Mouse (Mus musculus) CH12.LX (cell line): ENCODE results near the gene Erf. TPM values are rescaled to one million over a fixed set of nuclear protein-coding genes. Genes with fewer than 3 reads are reported as not detected.

Experiments used
- DNase-seq: peaks from one replicate; pipeline ENCODE4 v3.0.0-alpha.2; 2013; ENCODE audit errors: extremely low read depth
- H3K27ac ChIP-seq: 2 replicates; pipeline ENCODE4 v1.5.1; 2012; ENCODE audit warnings: low read depth, mild to moderate bottlenecking, control low read depth, moderate library complexity; ENCODE audit not compliant: insufficient read depth
- H3K27me3 ChIP-seq: replicated peaks from 2 replicates; pipeline ENCODE3; 2012; ENCODE audit warnings: inconsistent platforms
- H3K36me3 ChIP-seq, 2 experiments: replicated peaks in 1 of 2; 2 replicates each; pipeline versions ENCODE3 to v1.6.1; 2012; ENCODE audit warnings: inconsistent platforms in 1 of 2, low read length in 1 of 2, mild to moderate bottlenecking in 1 of 2, mixed read lengths in 1 of 2, moderate library complexity in 1 of 2; ENCODE audit not compliant: control insufficient read depth in 1 of 2, insufficient read depth in 1 of 2
- H3K4me1 ChIP-seq, 2 experiments: 2 replicates each; pipeline ENCODE4 v1.6.1; 2012; ENCODE audit warnings: inconsistent platforms in 1 of 2, moderate library complexity in 1 of 2; ENCODE audit not compliant: insufficient read depth in 2 of 2, control insufficient read depth in 1 of 2
- H3K4me2 ChIP-seq: 2 replicates; pipeline ENCODE4 v1.6.1; 2012; ENCODE audit warnings: low read depth, mild to moderate bottlenecking, control low read depth; ENCODE audit not compliant: poor library complexity, insufficient read depth, severe bottlenecking
- H3K4me3 ChIP-seq, 3 experiments: fragments of 150-350 bp in 1 of 3; sonication (generic) in 1 of 3; replicated peaks in 1 of 3; 2 replicates each; pipeline versions ENCODE3 to v1.5.1; 2011 to 2012; ENCODE audit warnings: low read depth in 2 of 3, low read length in 2 of 3, mild to moderate bottlenecking in 2 of 3, moderate library complexity in 2 of 3, control low read depth in 1 of 3, improper control_type of control experiment in 1 of 3, inconsistent platforms in 1 of 3, mixed read lengths in 1 of 3; ENCODE audit not compliant: poor library complexity in 1 of 3
- H3K79me2 ChIP-seq: replicated peaks from 2 replicates; pipeline ENCODE4 v1.6.1; 2012; ENCODE audit warnings: mild to moderate bottlenecking, moderate library complexity; ENCODE audit not compliant: control insufficient read depth, poor library complexity, insufficient read depth, severe bottlenecking; ENCODE audit errors: extremely low read depth
- H3K9ac ChIP-seq: 2 replicates; pipeline ENCODE4 v1.6.1; 2012; ENCODE audit warnings: low read depth, mild to moderate bottlenecking, control low read depth, moderate library complexity; ENCODE audit not compliant: insufficient read depth
- H3K9me3 ChIP-seq: replicated peaks from 2 replicates; pipeline ENCODE3; 2012; ENCODE audit warnings: low read length, inconsistent platforms, mixed read lengths
- CHD1 ChIP-seq: IDR thresholded peaks from 2 replicates; pipeline ENCODE4 v1.6.1; 2012; ENCODE audit warnings: low read depth, low read length, improper control_type of control experiment, inconsistent platforms
- CHD2 ChIP-seq: IDR thresholded peaks from 2 replicates; pipeline ENCODE4 v1.6.1; 2011; ENCODE audit warnings: low read length, improper control_type of control experiment
- CTCF ChIP-seq, 2 experiments: IDR thresholded peaks in 1 of 2; conservative IDR thresholded peaks in 1 of 2; 2 replicates each; pipeline ENCODE4 v1.5.1; 2011 to 2012; ENCODE audit warnings: low read depth in 2 of 2, low read length in 2 of 2, improper control_type of control experiment in 1 of 2, inconsistent platforms in 1 of 2, mild to moderate bottlenecking in 1 of 2, moderate library complexity in 1 of 2
- E2F4 ChIP-seq: IDR thresholded peaks from 2 replicates; pipeline ENCODE4 v1.6.1; 2011; ENCODE audit warnings: low read depth, low read length, improper control_type of control experiment; ENCODE audit not compliant: insufficient replicate concordance
- ETS1 ChIP-seq: conservative IDR thresholded peaks from 2 replicates; pipeline ENCODE4 v1.6.1; 2012; ENCODE audit warnings: low read depth, mild to moderate bottlenecking, inconsistent platforms, low read length, improper control_type of control experiment, moderate library complexity
- GABPA ChIP-seq: IDR thresholded peaks from 2 replicates; pipeline ENCODE4 v1.6.1; 2012; ENCODE audit warnings: low read depth, low read length, improper control_type of control experiment, inconsistent platforms; ENCODE audit not compliant: insufficient replicate concordance
- IRF4 ChIP-seq: IDR thresholded peaks from 2 replicates; pipeline ENCODE4 v1.6.1; 2014; ENCODE audit warnings: low read depth, mild to moderate bottlenecking, inconsistent platforms, low read length, improper control_type of control experiment
- JUN ChIP-seq: IDR thresholded peaks from 2 replicates; pipeline ENCODE4 v1.6.1; 2011; ENCODE audit warnings: low read depth, mild to moderate bottlenecking, low read length, improper control_type of control experiment, moderate library complexity; ENCODE audit not compliant: insufficient read depth
- JUND ChIP-seq: conservative IDR thresholded peaks from 2 replicates; pipeline ENCODE4 v1.6.1; 2011; ENCODE audit warnings: low read depth, low read length, improper control_type of control experiment
- KAT2A ChIP-seq: IDR thresholded peaks from 2 replicates; pipeline ENCODE4 v1.6.1; 2012; ENCODE audit warnings: low read length, improper control_type of control experiment, inconsistent platforms; ENCODE audit not compliant: insufficient replicate concordance
- MAFK ChIP-seq: IDR thresholded peaks from 2 replicates; pipeline ENCODE4 v1.6.1; 2011; ENCODE audit warnings: low read length, improper control_type of control experiment; ENCODE audit not compliant: insufficient replicate concordance
- MAX ChIP-seq: IDR thresholded peaks from 2 replicates; pipeline ENCODE4 v1.6.1; 2011; ENCODE audit warnings: low read length, improper control_type of control experiment
- MAZ ChIP-seq: IDR thresholded peaks from 2 replicates; pipeline ENCODE4 v1.6.1; 2012; ENCODE audit warnings: low read depth, mild to moderate bottlenecking, inconsistent platforms, low read length, improper control_type of control experiment, moderate library complexity
- MEF2A ChIP-seq: IDR thresholded peaks from 2 replicates; pipeline ENCODE4 v1.6.1; 2014; ENCODE audit warnings: low read depth, mild to moderate bottlenecking, inconsistent platforms, low read length, improper control_type of control experiment, borderline replicate concordance
- MYC ChIP-seq: IDR thresholded peaks from 2 replicates; pipeline ENCODE4 v1.6.1; 2011; ENCODE audit warnings: low read depth, mild to moderate bottlenecking, improper control_type of control experiment, low read length
- POLR2A ChIP-seq: IDR thresholded peaks from 2 replicates; pipeline ENCODE4 v1.6.1; 2011; ENCODE audit warnings: low read depth, mild to moderate bottlenecking, improper control_type of control experiment, low read length
- RAD21 ChIP-seq: IDR thresholded peaks from 2 replicates; pipeline ENCODE4 v1.6.1; 2011; ENCODE audit warnings: low read depth, mild to moderate bottlenecking, low read length, improper control_type of control experiment, moderate library complexity
- RCOR1 ChIP-seq: conservative IDR thresholded peaks from 2 replicates; pipeline ENCODE4 v1.6.1; 2012; ENCODE audit warnings: low read depth, mild to moderate bottlenecking, inconsistent platforms, low read length, improper control_type of control experiment
- SMC3 ChIP-seq: IDR thresholded peaks from 2 replicates; pipeline ENCODE4 v1.6.1; 2011; ENCODE audit warnings: low read depth, low read length, improper control_type of control experiment
- USF2 ChIP-seq: conservative IDR thresholded peaks from 2 replicates; pipeline ENCODE4 v1.6.1; 2011; ENCODE audit warnings: low read depth, low read length, improper control_type of control experiment
- ZKSCAN1 ChIP-seq: IDR thresholded peaks from 2 replicates; pipeline ENCODE4 v1.6.1; 2012; ENCODE audit warnings: low read depth, inconsistent platforms, low read length, improper control_type of control experiment, borderline replicate concordance
- ZNF384 ChIP-seq: IDR thresholded peaks from 2 replicates; pipeline ENCODE4 v1.6.1; 2012; ENCODE audit warnings: low read depth, low read length, improper control_type of control experiment, inconsistent platforms
- dilution Hi-C: fragments of 300-500 bp; cut with MboI; formaldehyde crosslinking; loops from 2 replicates; pipeline ENCODE4 v1.14.3; 2020; ENCODE audit warnings: low sequenced_read_pairs; ENCODE audit not compliant: extremely low pct_unique_long_range_greater_than_20kb, extremely low pct_ligation_motif_present
- in situ Hi-C: fragments of 300-500 bp; cut with MboI; formaldehyde crosslinking; loops from 3 replicates; pipeline ENCODE4 v1.14.3; 2019; ENCODE audit warnings: low sequenced_read_pairs, low pct_ligation_motif_present, low pct_unique_long_range_greater_than_20kb, mixed read lengths
- polyA plus RNA-seq: library from polyadenylated mRNA; unstranded; fragments of >175 nt; gene quantifications from 2 replicates; pipeline ENCODE4 v1.2.1, GENCODE M21; 2012; ENCODE audit warnings: low read depth; ENCODE audit not compliant: insufficient read length
- total RNA-seq, 2 experiments: library from RNA; depleted of rRNA; stranded (reverse); fragments of 300-350 nt in 1 of 2; fragments of >200 nt in 1 of 2; gene quantifications; 2 replicates each; pipeline ENCODE4 v1.2.3; 2012 to 2014

The Erf gene
- total and polyA plus RNA-seq, 3 experiments: 6.1 to 15.4 (median 13.2) TPM

DNA sequence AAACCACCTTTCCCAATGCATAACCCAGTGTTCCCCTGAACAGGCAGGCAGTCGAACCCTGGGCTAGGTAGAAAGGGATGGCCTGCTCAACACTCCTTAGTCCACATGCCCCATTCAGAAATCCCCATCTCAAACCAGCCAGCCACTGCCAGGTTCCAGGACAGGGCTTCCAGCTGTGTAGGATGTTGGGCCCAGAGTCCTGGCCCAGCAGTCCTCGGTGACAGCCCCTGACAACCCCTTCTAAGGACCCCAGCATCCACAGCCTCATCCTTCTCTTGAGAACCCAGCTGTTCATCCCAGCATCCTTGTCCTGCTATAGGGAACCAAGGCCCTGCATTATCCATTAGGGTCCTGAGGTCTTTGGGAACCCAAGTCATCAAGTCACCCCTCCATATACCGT, 3.1 kb downstream of the Erf start:
- Histone ChIP-seq H3K4me3 (no peak overlapping the region), H3K9me3 (no peaks in the 10 kb centered on the region), H3K9ac (no peak overlapping the region), H3K79me2 (peaks cover 17% of the 10 kb centered on the region), H3K27me3 (no peaks in the 10 kb centered on the region), H3K4me2 (no peak overlapping the region), H3K36me3 (peaks cover 11 to 39% of the 10 kb centered on the region in 2 experiments), H3K27ac (no peak overlapping the region), H3K4me1 (peaks cover 5 to 31% of the 10 kb centered on the region in 2 experiments; a peak in 3 of 4 replicates)
- in situ Hi-C loops: no loop called here
- no peak for DNase-seq
- dilution Hi-C loops: no loop called here
- TF ChIP-seq JUND (no peak), CHD2 (no peak), KAT2A (no peak), RAD21 (no peak), RCOR1 (no peak), JUN (no peak), ZNF384 (no peak), MAFK (no peak), MAZ (no peak)

- Histone ChIP-seq H3K79me2 (peaks cover 17% of the 10 kb centered on the region), H3K9me3 (no peaks in the 10 kb centered on the region), H3K9ac (no peak overlapping the region), H3K4me1 (peaks cover 5 to 31% of the 10 kb centered on the region in 2 experiments; a peak in 3 of 4 replicates), H3K36me3 (peaks cover 11 to 42% of the 10 kb centered on the region in 2 experiments), H3K4me3 (no peak overlapping the region), H3K27ac (no peak overlapping the region), H3K27me3 (no peaks in the 10 kb centered on the region), H3K4me2 (no peak overlapping the region)
- in situ Hi-C loops: no loop called here
- no peak for TF ChIP-seq GABPA
- TF ChIP-seq CTCF (conservative IDR thresholded peaks at IDR 0.05 in 1 of 2, IDR thresholded peaks at IDR 0.05 in 1 of 2; ENCODE audit: low read depth in 2 of 2, low read length in 2 of 2): no peak
- TF ChIP-seq MAZ: no peak
- no peak for TF ChIP-seq JUN
- TF ChIP-seq MAX: no peak
- no peak for TF ChIP-seq MEF2A
- TF ChIP-seq SMC3: no peak
- TF ChIP-seq ZNF384: no peak
- TF ChIP-seq ETS1: no peak
- no peak for TF ChIP-seq RAD21
- no peak for TF ChIP-seq KAT2A
- no peak for TF ChIP-seq CHD1
- no peak for TF ChIP-seq USF2
- TF ChIP-seq IRF4: no peak
- no peak for TF ChIP-seq MAFK
- TF ChIP-seq MYC: no peak
- no peak for TF ChIP-seq POLR2A
- no peak for TF ChIP-seq ZKSCAN1
- no peak for TF ChIP-seq E2F4
- dilution Hi-C loops: no loop called here
- DNase-seq: no peak
Measured at GRCm38 (mm10) chr7:25246759-25247137, 3.8 kb downstream of the Erf start.
